Mouse (Mus musculus): Measurements from ENCODE around the gene Gm21969.

The Gm21969 gene

DNA sequence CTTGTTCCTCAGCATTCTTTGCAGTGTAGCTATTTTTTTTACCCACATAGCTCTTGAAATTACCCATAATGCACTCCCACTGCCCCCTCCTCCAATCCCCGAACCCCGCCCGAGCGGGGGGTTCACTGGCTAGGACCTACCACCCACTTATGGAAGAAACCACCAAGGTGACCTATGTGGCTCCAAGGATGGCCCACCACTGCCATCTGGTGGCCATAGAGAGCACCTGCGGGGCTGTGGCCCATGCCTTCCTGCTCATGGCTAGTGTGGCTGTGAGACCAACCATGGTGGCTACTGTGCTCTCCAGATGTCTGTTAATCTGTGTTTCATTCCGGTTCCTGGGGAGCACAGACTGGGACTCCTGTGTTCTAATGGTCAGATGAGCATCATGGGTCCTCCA lies 66.9 kb downstream of the Gm21969 start:
- peak; percentile 44 to 55 for DNase-seq

DNA sequence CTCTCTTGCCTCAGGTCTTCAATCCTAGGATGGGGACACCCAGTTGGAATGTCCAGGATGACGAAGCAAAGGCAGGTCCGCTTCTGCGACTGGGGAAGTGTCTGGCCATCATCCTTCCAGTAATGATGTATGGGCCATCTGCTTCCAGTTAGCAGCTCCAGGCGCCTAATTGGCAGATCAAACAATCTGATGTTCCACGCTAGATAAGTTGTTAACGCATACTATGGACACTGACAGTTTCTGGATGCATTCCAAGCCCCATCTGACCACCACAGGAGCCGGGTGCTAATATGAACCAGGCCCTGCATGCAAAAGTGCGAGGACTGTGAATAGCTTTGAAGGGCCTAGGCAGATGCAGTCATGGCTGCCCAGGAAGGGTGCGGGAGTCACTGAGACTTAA lies 72.7 kb downstream of the Gm21969 start:
- no peak for DNase-seq

DNA sequence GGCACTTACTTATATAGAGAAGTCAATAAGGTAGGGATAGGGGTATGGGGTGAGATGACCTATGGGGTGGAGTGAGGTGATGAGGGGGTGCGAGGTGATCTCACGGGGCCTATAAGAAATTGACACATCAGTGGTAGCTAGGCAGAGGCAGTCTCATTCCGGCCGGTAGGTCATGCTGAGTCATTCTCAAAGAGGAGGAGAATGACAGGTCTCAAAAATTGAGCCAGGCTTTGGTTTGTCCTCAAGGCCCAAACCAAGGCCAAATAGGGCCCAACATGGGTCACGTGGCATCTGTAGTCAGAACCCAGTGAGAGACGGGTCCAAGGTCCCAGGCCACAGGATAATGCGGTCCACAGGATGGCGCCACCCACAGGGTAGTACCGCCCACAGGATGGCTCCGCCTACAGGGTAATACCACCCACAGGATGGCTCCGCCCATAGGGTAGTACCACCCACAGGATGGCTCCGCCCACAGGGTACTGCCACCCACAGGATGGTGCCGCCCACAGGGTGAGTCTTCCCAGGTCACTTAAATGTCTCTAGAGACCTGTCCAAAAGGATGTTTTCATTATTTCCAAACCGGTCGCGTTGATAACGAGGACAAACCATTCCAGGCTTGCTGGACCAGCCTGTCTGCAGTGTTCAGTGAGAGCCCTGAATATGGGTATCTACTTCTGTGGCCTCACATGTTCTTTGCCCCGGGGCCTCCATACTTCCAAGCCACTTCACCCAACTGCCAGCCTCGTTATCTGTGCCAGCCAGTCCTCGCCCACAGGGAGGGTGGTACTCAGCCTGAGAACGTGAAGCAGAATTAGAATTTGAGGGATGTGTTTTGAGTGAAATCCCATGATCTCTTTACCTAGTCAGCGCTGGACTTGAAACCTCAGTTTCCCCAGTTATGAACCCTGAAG lies 81.0 kb downstream of the Gm21969 start:
- DNase-seq: peak in 1 of 2 experiments; percentile 9

DNA sequence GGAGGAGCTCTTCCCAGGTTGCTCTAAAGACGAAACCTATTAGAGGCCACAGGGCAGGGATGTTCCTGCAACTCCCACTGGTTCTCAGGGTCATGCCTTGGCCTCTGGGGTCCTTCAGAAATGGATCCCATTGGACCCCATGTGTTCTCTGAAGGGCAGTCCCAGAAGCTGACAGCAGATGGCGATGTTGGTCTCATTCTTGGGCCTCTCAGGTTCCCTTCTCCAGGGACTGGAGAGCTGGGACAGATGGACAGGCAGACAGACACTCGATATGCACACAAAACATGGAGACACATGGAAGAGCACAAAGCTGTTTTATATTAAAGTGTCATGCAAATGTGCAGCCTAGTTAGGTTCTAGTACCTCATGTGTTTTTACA lies 81.6 kb downstream of the Gm21969 start:
- peak; percentile 34 to 62 for DNase-seq

DNA sequence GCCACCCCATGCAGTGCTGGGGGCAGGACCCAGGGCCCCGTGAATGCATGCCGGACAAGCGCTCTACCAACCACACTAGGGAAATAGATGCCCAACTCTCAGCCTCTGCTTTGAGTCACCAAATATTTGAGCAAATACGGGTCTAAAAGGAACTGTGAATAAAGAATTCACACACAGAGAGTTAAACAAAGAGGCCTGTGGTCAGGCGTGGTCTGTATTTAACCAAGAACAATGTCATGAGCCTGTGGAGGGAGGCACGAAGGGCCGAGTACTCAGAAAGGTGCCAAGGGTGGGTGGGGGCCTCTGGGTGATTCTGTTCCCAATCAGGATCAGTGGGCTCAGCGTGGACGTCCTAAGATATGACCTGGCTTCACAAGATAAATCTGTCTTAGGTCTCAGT lies 85.1 kb downstream of the Gm21969 start:
- no peak for DNase-seq

DNA sequence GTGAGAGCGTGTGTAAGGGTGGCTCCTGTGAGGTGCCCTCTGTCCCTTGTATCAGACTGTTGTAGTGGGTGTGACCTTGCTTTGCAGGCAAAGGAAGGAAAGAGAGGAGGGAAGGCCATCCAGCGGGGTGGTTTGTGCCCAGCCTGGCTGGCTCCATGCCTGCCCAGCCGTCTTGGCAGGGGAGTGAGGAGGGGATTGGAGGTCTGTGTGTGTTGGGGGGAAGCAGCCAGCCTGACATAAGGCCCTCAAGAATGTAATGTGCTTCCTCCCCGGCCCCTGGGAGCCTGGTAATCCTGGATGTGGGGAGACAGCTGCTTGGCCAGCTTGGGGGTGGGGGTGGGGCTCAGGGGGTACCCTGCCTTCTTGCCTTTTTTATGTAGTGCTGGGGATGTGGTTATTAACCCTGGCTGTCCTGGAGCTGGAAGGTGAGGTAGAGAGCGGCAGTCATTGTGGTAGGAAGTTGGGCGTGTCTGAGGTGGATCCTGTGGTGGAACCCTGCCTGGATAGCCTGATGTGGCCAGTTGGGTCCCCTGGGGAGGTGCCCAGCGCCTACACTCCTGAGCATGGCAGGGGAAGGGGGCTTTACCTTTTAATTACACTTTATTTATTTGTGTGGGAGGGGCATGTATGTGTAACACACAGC lies 86.8 kb downstream of the Gm21969 start:
- peak in 1 of 2 experiments; percentile 39 for DNase-seq

DNA sequence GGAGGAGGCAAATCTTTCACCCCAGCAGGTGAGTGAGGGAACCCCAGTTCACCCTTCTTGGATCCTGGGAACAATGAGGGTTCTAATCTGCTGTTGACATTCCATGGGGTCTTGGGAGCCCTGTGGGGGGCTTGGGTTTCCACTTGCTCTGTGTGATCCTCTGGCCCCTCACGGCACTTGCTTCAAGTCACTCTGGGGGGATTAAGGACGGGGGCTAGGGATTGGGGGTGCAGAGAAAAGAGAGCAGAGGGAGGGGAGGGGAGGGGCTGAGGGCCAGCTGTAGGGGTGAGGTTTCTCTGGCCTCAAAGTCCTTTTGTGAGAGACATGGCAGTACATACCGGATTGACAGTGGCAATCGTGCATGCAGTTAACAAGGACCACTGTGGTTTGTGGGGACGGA lies 90.3 kb downstream of the Gm21969 start:
- DNase-seq: no peak

DNA sequence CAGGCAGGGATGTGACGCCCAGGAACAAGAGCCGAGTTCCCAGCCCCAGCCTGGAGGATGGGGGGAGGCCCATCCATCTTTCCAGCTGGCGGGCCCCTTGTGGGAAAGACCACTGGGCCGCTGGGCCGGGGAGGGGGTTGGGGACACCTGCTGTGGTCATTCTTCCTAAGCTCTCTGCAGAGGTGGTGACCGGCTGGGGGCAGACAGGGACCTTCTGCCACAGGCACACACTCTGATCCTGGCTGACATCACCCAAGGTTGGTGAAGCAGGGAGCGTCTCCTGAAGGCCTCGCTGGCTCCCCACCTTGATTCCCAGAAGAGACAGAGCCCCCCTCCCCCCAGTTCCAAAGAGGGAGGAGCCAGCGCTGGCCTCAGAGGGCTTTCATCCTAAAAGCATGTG lies 94.8 kb downstream of the Gm21969 start:
- DNase-seq: no peak

DNA sequence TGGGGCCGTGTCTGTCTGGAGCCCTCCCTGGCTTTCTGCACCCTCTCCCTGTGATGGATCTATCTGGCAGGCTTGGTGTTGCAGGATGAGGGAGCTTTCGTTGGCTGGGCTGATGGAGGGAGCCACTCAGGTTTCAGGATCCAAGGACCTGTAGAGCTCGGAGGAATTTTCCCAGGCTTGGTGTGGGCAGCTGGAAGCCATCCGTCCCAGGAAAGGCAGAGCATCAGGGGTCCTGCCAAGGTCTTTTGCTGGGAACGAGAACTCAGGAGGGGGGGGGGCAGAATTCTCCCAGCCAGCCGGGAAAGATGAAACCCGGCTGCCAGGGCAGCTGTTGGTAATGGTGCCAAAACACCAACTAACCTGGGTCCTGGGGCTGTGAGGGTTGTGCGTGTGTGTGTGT lies 95.6 kb downstream of the Gm21969 start:
- DNase-seq: no peak

DNA sequence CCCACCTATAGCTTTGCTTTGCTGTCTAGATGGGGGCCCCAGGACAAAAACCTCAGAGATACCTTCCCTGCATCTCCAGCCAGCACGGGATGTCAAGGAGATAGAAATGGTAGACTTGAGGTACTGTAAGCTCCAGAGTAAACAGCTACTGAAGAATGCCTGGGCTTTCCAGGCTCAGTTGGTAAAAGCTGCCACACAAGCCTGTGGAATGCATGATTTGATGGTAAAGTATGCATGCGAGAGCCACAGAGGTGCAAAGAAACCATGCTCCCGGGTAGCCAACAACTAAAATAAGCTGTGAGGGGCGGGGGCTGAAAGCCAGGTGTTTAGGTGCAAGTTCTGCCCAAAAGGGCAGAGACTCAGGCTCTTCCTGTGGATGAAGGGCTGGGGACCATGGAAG lies 99.9 kb downstream of the Gm21969 start:
- DNase-seq: no peak

DNA sequence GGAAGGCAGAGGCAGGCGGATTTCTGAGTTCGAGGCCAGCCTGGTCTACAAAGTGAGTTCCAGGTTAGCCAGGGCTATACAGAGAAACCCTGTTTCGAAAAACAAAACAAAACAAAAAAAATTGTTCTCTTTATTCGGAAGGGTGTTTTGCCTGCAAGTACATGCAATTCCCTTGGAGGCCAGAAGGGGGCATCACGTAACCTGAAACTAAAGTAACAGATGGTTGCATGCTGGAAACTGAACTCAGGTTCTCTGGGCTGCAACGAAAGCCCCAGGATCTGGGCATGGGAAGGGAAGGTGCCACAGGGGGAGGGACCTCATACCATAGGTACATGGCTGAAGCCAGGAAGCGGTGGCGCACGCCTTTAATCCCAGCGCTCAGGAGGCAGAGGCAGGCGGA lies 100.5 kb downstream of the Gm21969 start:
- DNase-seq: no peak

DNA sequence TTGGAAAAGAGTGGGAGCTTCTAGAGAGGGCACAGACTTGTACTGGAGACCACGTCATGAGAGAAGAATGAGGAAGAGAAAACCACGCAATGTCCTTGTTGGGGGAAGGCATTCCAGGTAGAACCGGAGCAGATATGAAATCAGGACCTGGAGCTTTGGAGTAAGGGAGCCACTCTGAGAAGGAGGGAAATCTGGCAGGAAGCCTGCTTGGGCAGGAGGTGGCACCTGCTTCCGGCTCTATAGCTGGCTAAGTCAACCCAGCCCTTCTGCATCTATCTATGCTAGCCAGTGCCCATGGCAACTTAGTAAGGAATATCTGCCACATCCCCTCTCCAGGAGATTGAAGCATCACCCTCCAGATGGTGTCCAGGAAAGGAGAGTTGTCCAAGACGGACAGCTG lies 103.0 kb downstream of the Gm21969 start:
- no peak for DNase-seq

DNA sequence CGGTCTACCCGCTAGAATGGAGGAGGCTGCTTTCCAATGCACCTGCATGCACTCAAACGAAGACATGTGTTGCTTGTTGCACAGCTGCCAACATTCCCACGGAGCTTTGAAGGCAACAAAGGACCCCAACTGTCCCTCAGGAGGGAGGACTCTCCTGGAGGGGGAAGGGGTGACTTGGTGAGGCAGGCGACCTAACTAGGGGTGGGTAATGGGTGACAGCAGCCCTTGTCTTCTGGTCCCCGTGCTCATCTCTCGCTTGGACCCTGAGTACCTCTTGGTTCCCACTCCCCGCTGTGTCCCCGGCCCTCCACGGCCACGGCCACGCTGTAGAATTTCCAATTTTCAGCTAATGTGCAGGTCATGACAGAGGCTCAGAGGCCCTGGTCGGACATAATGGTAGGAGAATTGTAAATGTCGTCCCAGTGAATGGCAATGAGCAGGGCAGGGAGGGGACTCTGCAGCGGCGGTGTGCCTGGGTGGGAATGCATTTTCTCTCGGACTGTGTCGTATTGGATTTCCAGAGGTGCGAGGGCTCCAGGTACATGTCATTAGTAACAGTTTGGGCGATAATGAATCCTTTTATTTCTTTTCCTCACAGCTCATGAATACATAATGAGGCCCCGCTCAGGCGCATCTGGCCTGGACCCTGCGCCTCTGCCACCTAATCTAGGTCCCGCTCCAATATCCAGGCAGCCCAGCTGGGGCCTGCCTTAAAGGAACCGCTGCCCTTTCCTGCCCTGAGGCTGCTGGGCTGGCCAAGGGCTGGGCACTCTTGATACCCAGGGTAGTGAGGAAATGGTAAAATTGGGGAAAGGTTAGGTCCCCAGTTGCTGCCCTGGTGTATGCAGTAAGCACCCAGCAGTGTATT lies 107.7 kb downstream of the Gm21969 start:
- DNase-seq: no peak
